In the genomic region with DNA sequence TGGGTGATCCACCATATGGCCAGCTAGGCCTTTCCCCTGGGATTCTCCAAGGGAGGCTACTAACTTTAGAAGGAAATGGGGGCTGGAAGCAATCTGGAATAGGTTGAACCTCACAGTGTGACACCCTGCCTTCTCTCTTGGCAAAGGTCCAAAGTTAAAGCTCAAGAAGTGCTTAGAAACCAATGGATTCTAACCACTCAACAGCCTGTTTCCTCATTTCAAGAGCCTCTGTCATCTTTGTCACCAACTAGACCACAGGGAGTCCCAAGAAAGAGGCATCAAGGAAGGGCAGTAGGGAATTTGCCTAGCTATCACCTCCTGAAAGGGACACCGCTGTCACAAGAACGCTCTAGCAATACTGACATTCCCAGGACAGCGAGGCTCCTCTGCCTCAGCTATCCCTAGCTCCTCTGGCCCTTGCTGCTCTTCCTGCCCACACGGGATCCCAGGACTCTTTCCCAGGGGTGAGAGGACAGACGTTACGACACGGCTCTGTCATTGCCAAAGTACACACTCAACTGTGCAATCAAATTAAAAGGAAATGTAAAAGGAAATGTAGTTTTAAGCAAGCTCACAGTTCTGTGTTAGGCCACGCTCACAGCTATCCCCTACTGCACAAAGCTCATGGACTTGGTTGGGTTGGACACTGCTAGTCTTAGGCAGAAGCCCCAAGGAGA, we compare ENCODE assay signal across 16 mouse cellular contexts.
DNase-seq lines count a peak whose midpoint lies in the region; ATAC-seq lines count a peak whose summit lies in the region.
"Had no signal": no experiment of that assay in that cellular context is flagged by ENCODE, and none has a peak within 500 bp of the region (broad histone marks: within the 10 kb centered on the region; RNA-seq: fewer than 3 reads in every experiment).

No protein-coding gene starts in this region.

- peaks cover 47% of the 10 kb centered on the region for H3K4me1 ChIP-seq in liver, embryonic 13.5 days (replicated peaks)
- peaks cover 30% of the 10 kb centered on the region for H3K4me1 ChIP-seq in megakaryocyte, embryonic 14.5 days

- H3K27me3 ChIP-seq in liver, embryonic 13.5 days = peaks cover 28% of the 10 kb centered on the region
- peaks cover 41% of the 10 kb centered on the region for H3K27me3 ChIP-seq in megakaryocyte, embryonic 14.5 days (replicated peaks)

- peak; percentile 28 for ATAC-seq in common myeloid progenitor, adult 5-6 weeks (replicated peaks; ENCODE audit: low read depth, poor library complexity, severe bottlenecking)
- ATAC-seq in liver, embryonic 13.5 days (ENCODE audit: low read depth) = 0 out of 2 replicates have a peak, but pooled peaks have one; percentile 9
- ATAC-seq in erythroid progenitor cell, adult 5-6 weeks (replicated peaks; ENCODE audit: low FRiP score, poor library complexity, severe bottlenecking) = no peak

- peak; percentile 52 for DNase-seq in adrenal gland, postnatal 14 days
- DNase-seq in adrenal gland, postnatal 25 days = no peak
- no peak for DNase-seq in liver, embryonic 13.5 days
- no peak for DNase-seq in layer of hippocampus, postnatal 10 days (ENCODE audit: low spot score in 2 of 2)
- DNase-seq in cerebellum, postnatal 10 days = no peak
- DNase-seq: adrenal gland, adult 2 months; cerebellum, adult 18-20 months; kidney, postnatal 10 days; right cerebral cortex, postnatal 25 days had no signal

- no peak overlapping the region for H3K9ac ChIP-seq in liver, embryonic 13.5 days
- H3K9ac ChIP-seq: embryonic facial prominence, embryonic 13.5 days; hindbrain, embryonic 13.5 days; midbrain, embryonic 12.5 days; neural tube, embryonic 15.5 days had no signal

- no peak overlapping the region for H3K4me2 ChIP-seq in liver, embryonic 13.5 days
- H3K4me2 ChIP-seq: embryonic facial prominence, embryonic 13.5 days; hindbrain, embryonic 13.5 days; midbrain, embryonic 12.5 days; neural tube, embryonic 15.5 days had no signal

- H3K27ac ChIP-seq in liver, embryonic 13.5 days = peak overlapping the region; percentile 77
- H3K27ac ChIP-seq: hindbrain, embryonic 13.5 days; midbrain, embryonic 12.5 days; neural tube, embryonic 15.5 days had no signal

- no peaks in the 10 kb centered on the region for H3K36me3 ChIP-seq in liver, embryonic 13.5 days
- H3K36me3 ChIP-seq in megakaryocyte, embryonic 14.5 days (replicated peaks; ENCODE audit: low read length) = peaks cover 3% of the 10 kb centered on the region
- H3K36me3 ChIP-seq: midbrain, embryonic 12.5 days; neural tube, embryonic 15.5 days had no signal

- H3K4me3 ChIP-seq in liver, embryonic 13.5 days (replicated peaks) = no peak overlapping the region
- H3K4me3 ChIP-seq in megakaryocyte, embryonic 14.5 days (replicated peaks) = peak overlapping the region; percentile 65
- H3K4me3 ChIP-seq: embryonic facial prominence, embryonic 13.5 days; hindbrain, embryonic 13.5 days; midbrain, embryonic 12.5 days; neural tube, embryonic 15.5 days had no signal

- peaks cover 13% of the 10 kb centered on the region; the same call in 1 of the 2 replicates for H3K9me3 ChIP-seq in liver, embryonic 13.5 days (replicated peaks)
- peaks cover 37% of the 10 kb centered on the region for H3K9me3 ChIP-seq in megakaryocyte, embryonic 14.5 days

- 39% methylated on average over 8 of the region's 8 CpGs for WGBS in liver, embryonic 13.5 days (ENCODE audit: insufficient replicate concordance)
